In the genomic region with DNA sequence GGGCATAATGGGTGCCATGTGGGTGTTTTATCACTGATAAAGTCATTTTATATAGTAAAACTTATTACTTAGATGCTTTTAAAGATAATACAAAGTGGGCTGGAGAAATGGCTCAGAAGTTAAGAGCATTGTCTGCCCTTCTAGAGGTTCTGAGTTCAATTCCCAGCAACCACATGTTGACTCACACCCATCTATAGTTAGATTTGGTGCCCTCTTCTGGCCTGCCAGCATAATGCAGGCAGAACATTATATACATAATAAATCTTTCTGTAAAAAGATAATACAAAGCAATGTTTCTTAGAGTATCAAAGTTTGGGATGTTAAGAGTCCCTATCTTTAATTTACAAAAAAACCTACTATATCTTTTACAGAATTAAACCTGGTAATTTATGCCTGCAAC, we compare ENCODE assay signal across 11 mouse cellular contexts. TPM values are rescaled to one million over a fixed set of nuclear protein-coding genes. Genes with fewer than 3 reads are reported as not detected.
DNase-seq lines count a peak whose midpoint lies in the region; ATAC-seq and TF ChIP-seq lines count a peak whose summit lies in the region.
"Had no signal": no experiment of that assay in that cellular context is flagged by ENCODE, and none has a peak within 500 bp of the region (broad histone marks: within the 10 kb centered on the region; RNA-seq: fewer than 3 reads in every experiment).

No protein-coding gene starts in this region.

- H3K4me2 ChIP-seq in kidney, embryonic 14.5 days (replicated peaks; ENCODE audit: low read depth, low read length) = no peak overlapping the region
- H3K4me2 ChIP-seq: forebrain, embryonic 15.5 days; limb, embryonic 15.5 days had no signal

- peak; percentile 18 to 20 for DNase-seq in cerebellum, postnatal 10 days
- no peak for DNase-seq in cerebellum, postnatal 4 days (ENCODE audit: low spot score in 2 of 2)
- DNase-seq in kidney, postnatal 10 days = peak; percentile 18
- peak; percentile 10 for DNase-seq in thymus, adult 2 months
- DNase-seq in thymus, adult 18-20 months = no peak
- peak; percentile 54 for DNase-seq in thymus, postnatal 4 days
- no peak for DNase-seq in embryo, embryonic 11 days

- TF ChIP-seq POLR2A in thymus, adult 2 months (IDR thresholded peaks at IDR 0.05; ENCODE audit: control insufficient read depth, extremely low read depth, insufficient read depth, low read length, poor library complexity) = no peak

- H3K27ac ChIP-seq in kidney, embryonic 14.5 days (ENCODE audit: low read depth, low read length) = no peak overlapping the region
- H3K27ac ChIP-seq in thymus, adult 2 months (ENCODE audit: control insufficient read depth, insufficient read depth, low read length) = no peak overlapping the region
- H3K27ac ChIP-seq: forebrain, embryonic 15.5 days; limb, embryonic 15.5 days had no signal

- H3K4me3 ChIP-seq in kidney, embryonic 14.5 days (ENCODE audit: low read length) = no peak overlapping the region
- H3K4me3 ChIP-seq in thymus, adult 2 months (ENCODE audit: control insufficient read depth, insufficient read depth, low read length) = no peak overlapping the region
- H3K4me3 ChIP-seq: forebrain, embryonic 15.5 days; limb, embryonic 15.5 days had no signal

- no peak for TF ChIP-seq CTCF in thymus, adult 2 months (IDR thresholded peaks at IDR 0.05; ENCODE audit: borderline replicate concordance, control insufficient read depth, extremely low read depth, insufficient read depth, low read length, poor library complexity)

- H3K9ac ChIP-seq in kidney, embryonic 14.5 days (ENCODE audit: low read depth, low read length) = no peak overlapping the region
- H3K9ac ChIP-seq: forebrain, embryonic 15.5 days; limb, embryonic 15.5 days had no signal

- H3K4me1 ChIP-seq in kidney, embryonic 14.5 days (ENCODE audit: control insufficient read depth, insufficient read depth, low read length) = no peaks in the 10 kb centered on the region
- H3K4me1 ChIP-seq in thymus, adult 2 months (replicated peaks; ENCODE audit: control insufficient read depth, insufficient read depth, low read length) = no peaks in the 10 kb centered on the region
- H3K4me1 ChIP-seq: forebrain, embryonic 15.5 days; limb, embryonic 15.5 days had no signal

- H3K36me3 ChIP-seq in kidney, embryonic 14.5 days (ENCODE audit: control insufficient read depth, insufficient read depth, low read length) = no peaks in the 10 kb centered on the region; the same call in 1 of the 2 replicates
- peaks cover 4% of the 10 kb centered on the region for H3K36me3 ChIP-seq in thymus, adult 2 months (ENCODE audit: control insufficient read depth, insufficient read depth, low read length)
- H3K36me3 ChIP-seq: forebrain, embryonic 15.5 days; limb, embryonic 15.5 days had no signal

- H3K9me3 ChIP-seq in kidney, embryonic 14.5 days (ENCODE audit: control insufficient read depth, low read length) = no peaks in the 10 kb centered on the region
- H3K9me3 ChIP-seq: forebrain, embryonic 15.5 days; limb, embryonic 15.5 days had no signal

- ATAC-seq in kidney, embryonic 14.5 days (ENCODE audit: low FRiP score, low TSS enrichment) = no peak
- ATAC-seq: forebrain, embryonic 15.5 days; intestine, embryonic 16.5 days had no signal

- no peaks in the 10 kb centered on the region for H3K27me3 ChIP-seq in kidney, embryonic 14.5 days (ENCODE audit: control insufficient read depth, insufficient read depth, low read length)
- no peaks in the 10 kb centered on the region for H3K27me3 ChIP-seq in thymus, adult 2 months (ENCODE audit: control insufficient read depth, insufficient read depth, low read length)
- H3K27me3 ChIP-seq: forebrain, embryonic 15.5 days; limb, embryonic 15.5 days had no signal

RNA-seq across cellular contexts. Expression of a gene that starts 27.6 kb away (rescaled TPM):
- 156 and 173 TPM in 2 replicates for polyA plus RNA-seq in kidney, embryonic 14.5 days (2014; fragmentation: Nextera tagmentation; extraction: Ambion mirVana)
- polyA plus RNA-seq in thymus, adult 2 months (2012; rRNA removed) = 19.6 and 20.7 TPM in 2 replicates

Comparison
In these comparisons a context has a peak if more than half of its experiments do, and no peak if none do; other contexts are left out.
1. DNase-seq: peak in cerebellum, postnatal 10 days (2 of 2), kidney, postnatal 10 days (single experiment), thymus, adult 2 months (single experiment) and thymus, postnatal 4 days (single experiment); none in cerebellum, postnatal 4 days (0 of 2), thymus, adult 18-20 months (0 of 2) and embryo, embryonic 11 days (single experiment).